Mouse (Mus musculus): ENCODE results near the gene Pitx2. TPM values are rescaled to one million over a fixed set of nuclear protein-coding genes. Genes with fewer than 3 reads are reported as not detected.
A peak's percentile ranks its signal among the peaks of the same experiment; 100 is the strongest.

Pitx2 gene
- polyA plus RNA-seq, 1 experiment from 2014 or later = 11.9 TPM

- no peak overlapping the region for H3K4me3 ChIP-seq (ENCODE audit: low read depth, low read length)
- WGBS = 2% methylated on average over 18 of the region's 18 CpGs
Observed at GRCm38 (mm10) chr3:129205481-129206175, 6.0 kb downstream of the Pitx2 start.

GRCm38 (mm10) chr3:129206776-129207175 lies 7.1 kb downstream of the Pitx2 start:
- Histone ChIP-seq H3K27me3 (ENCODE audit: control insufficient read depth, insufficient read depth, low read length) (peaks cover 95% of the 10 kb centered on the region), H3K9ac (ENCODE audit: low read length) (no peak overlapping the region), H3K27ac (ENCODE audit: low read depth, low read length) (no peak overlapping the region), H3K9me3 (ENCODE audit: control insufficient read depth, low read length) (no peaks in the 10 kb centered on the region), H3K36me3 (ENCODE audit: control insufficient read depth, insufficient read depth, low read length) (no peaks in the 10 kb centered on the region), H3K4me1 (replicated peaks; ENCODE audit: control insufficient read depth, insufficient read depth, low read length) (peaks cover 4% of the 10 kb centered on the region), H3K4me3 (ENCODE audit: low read depth, low read length) (no peak overlapping the region), H3K4me2 (ENCODE audit: low read depth, low read length, severe bottlenecking) (no peak overlapping the region)
- 2% methylated on average over 13 of the region's 13 CpGs for WGBS
- no peak for ATAC-seq (replicated peaks; ENCODE audit: low FRiP score)
- no peak for DNase-seq (ENCODE audit: low spot score)

More at GRCm38 (mm10) chr3:129205481-129206175, 6.0 kb downstream of the Pitx2 start:
- DNase-seq (ENCODE audit: low spot score) (no peak), ATAC-seq (replicated peaks; ENCODE audit: low FRiP score) (no peak)
- Histone ChIP-seq H3K9me3 (ENCODE audit: control insufficient read depth, low read length) (no peaks in the 10 kb centered on the region), H3K4me1 (replicated peaks; ENCODE audit: control insufficient read depth, insufficient read depth, low read length) (peaks cover 4% of the 10 kb centered on the region), H3K4me2 (ENCODE audit: low read depth, low read length, severe bottlenecking) (no peak overlapping the region), H3K27ac (ENCODE audit: low read depth, low read length) (no peak overlapping the region), H3K9ac (ENCODE audit: low read length) (no peak overlapping the region), H3K36me3 (ENCODE audit: control insufficient read depth, insufficient read depth, low read length) (no peaks in the 10 kb centered on the region), H3K27me3 (ENCODE audit: control insufficient read depth, insufficient read depth, low read length) (peaks cover 91% of the 10 kb centered on the region)

GRCm38 (mm10) chr3:129207231-129208030 lies 7.8 kb downstream of the Pitx2 start:
- H3K27ac ChIP-seq (ENCODE audit: low read depth, low read length) = no peak overlapping the region
- H3K9ac ChIP-seq (ENCODE audit: low read length) = no peak overlapping the region
- H3K27me3 ChIP-seq (ENCODE audit: control insufficient read depth, insufficient read depth, low read length) = peaks cover 95% of the 10 kb centered on the region
- no peaks in the 10 kb centered on the region for H3K9me3 ChIP-seq (ENCODE audit: control insufficient read depth, low read length)
- no peak overlapping the region for H3K4me3 ChIP-seq (ENCODE audit: low read depth, low read length)
- 1% methylated on average over 24 of the region's 24 CpGs for WGBS
- H3K4me1 ChIP-seq (replicated peaks; ENCODE audit: control insufficient read depth, insufficient read depth, low read length) = peaks cover 4% of the 10 kb centered on the region
- DNase-seq (ENCODE audit: low spot score) (no peak), ATAC-seq (replicated peaks; ENCODE audit: low FRiP score) (no peak)
- no peak overlapping the region for H3K4me2 ChIP-seq (ENCODE audit: low read depth, low read length, severe bottlenecking)
- H3K36me3 ChIP-seq (ENCODE audit: control insufficient read depth, insufficient read depth, low read length) = no peaks in the 10 kb centered on the region

GRCm38 (mm10) chr3:129208031-129208380 lies 8.3 kb downstream of the Pitx2 start:
- no peak for DNase-seq (ENCODE audit: low spot score)
- H3K27me3 ChIP-seq (ENCODE audit: control insufficient read depth, insufficient read depth, low read length) = peaks cover 95% of the 10 kb centered on the region
- no peak for ATAC-seq (replicated peaks; ENCODE audit: low FRiP score)
- H3K9ac ChIP-seq (ENCODE audit: low read length) = no peak overlapping the region
- H3K4me1 ChIP-seq (replicated peaks; ENCODE audit: control insufficient read depth, insufficient read depth, low read length) = peaks cover 4% of the 10 kb centered on the region
- no peaks in the 10 kb centered on the region for H3K36me3 ChIP-seq (ENCODE audit: control insufficient read depth, insufficient read depth, low read length)
- WGBS = under 1% methylated on average over 7 of the region's 7 CpGs
- no peaks in the 10 kb centered on the region for H3K9me3 ChIP-seq (ENCODE audit: control insufficient read depth, low read length)
- no peak overlapping the region for H3K4me3 ChIP-seq (ENCODE audit: low read depth, low read length)
- no peak overlapping the region for H3K4me2 ChIP-seq (ENCODE audit: low read depth, low read length, severe bottlenecking)
- no peak overlapping the region for H3K27ac ChIP-seq (ENCODE audit: low read depth, low read length)

GRCm38 (mm10) chr3:129208421-129208820 lies 8.7 kb downstream of the Pitx2 start:
- Histone ChIP-seq H3K27ac (ENCODE audit: low read depth, low read length) (no peak overlapping the region), H3K9me3 (ENCODE audit: control insufficient read depth, low read length) (no peaks in the 10 kb centered on the region), H3K4me3 (ENCODE audit: low read depth, low read length) (no peak overlapping the region), H3K4me2 (ENCODE audit: low read depth, low read length, severe bottlenecking) (no peak overlapping the region), H3K27me3 (ENCODE audit: control insufficient read depth, insufficient read depth, low read length) (peaks cover 95% of the 10 kb centered on the region), H3K9ac (ENCODE audit: low read length) (no peak overlapping the region), H3K36me3 (ENCODE audit: control insufficient read depth, insufficient read depth, low read length) (no peaks in the 10 kb centered on the region), H3K4me1 (replicated peaks; ENCODE audit: control insufficient read depth, insufficient read depth, low read length) (peaks cover 4% of the 10 kb centered on the region)
- 3% methylated on average over 10 of the region's 10 CpGs for WGBS
- ATAC-seq (replicated peaks; ENCODE audit: low FRiP score) (no peak), DNase-seq (ENCODE audit: low spot score) (no peak)

GRCm38 (mm10) chr3:129209266-129209665 lies 9.6 kb downstream of the Pitx2 start:
- 4% methylated on average over 4 of the region's 4 CpGs for WGBS
- Histone ChIP-seq H3K4me1 (replicated peaks; ENCODE audit: control insufficient read depth, insufficient read depth, low read length) (peaks cover 6% of the 10 kb centered on the region), H3K36me3 (ENCODE audit: control insufficient read depth, insufficient read depth, low read length) (no peaks in the 10 kb centered on the region), H3K4me2 (ENCODE audit: low read depth, low read length, severe bottlenecking) (no peak overlapping the region), H3K9ac (ENCODE audit: low read length) (no peak overlapping the region), H3K4me3 (ENCODE audit: low read depth, low read length) (no peak overlapping the region), H3K27ac (ENCODE audit: low read depth, low read length) (no peak overlapping the region), H3K9me3 (ENCODE audit: control insufficient read depth, low read length) (no peaks in the 10 kb centered on the region), H3K27me3 (ENCODE audit: control insufficient read depth, insufficient read depth, low read length) (peaks cover 94% of the 10 kb centered on the region)
- DNase-seq (ENCODE audit: low spot score) (no peak), ATAC-seq (replicated peaks; ENCODE audit: low FRiP score) (no peak)

- DNase-seq (ENCODE audit: low spot score) = no peak
- no peak overlapping the region for H3K4me2 ChIP-seq (ENCODE audit: low read depth, low read length, severe bottlenecking)
- H3K9me3 ChIP-seq (ENCODE audit: control insufficient read depth, low read length) = no peaks in the 10 kb centered on the region
- no peak for ATAC-seq (replicated peaks; ENCODE audit: low FRiP score)
- peaks cover 7% of the 10 kb centered on the region for H3K4me1 ChIP-seq (replicated peaks; ENCODE audit: control insufficient read depth, insufficient read depth, low read length)
- WGBS = 1% methylated on average over 4 of the region's 4 CpGs
- H3K27ac ChIP-seq (ENCODE audit: low read depth, low read length) = no peak overlapping the region
- H3K4me3 ChIP-seq (ENCODE audit: low read depth, low read length) = no peak overlapping the region
- H3K36me3 ChIP-seq (ENCODE audit: control insufficient read depth, insufficient read depth, low read length) = no peaks in the 10 kb centered on the region
- H3K27me3 ChIP-seq (ENCODE audit: control insufficient read depth, insufficient read depth, low read length) = peaks cover 91% of the 10 kb centered on the region
- no peak overlapping the region for H3K9ac ChIP-seq (ENCODE audit: low read length)
Observed at GRCm38 (mm10) chr3:129209771-129210170, 10.1 kb downstream of the Pitx2 start.

- ATAC-seq (replicated peaks; ENCODE audit: low FRiP score) = no peak
- H3K4me3 ChIP-seq (ENCODE audit: low read depth, low read length) = no peak overlapping the region
Observed at GRCm38 (mm10) chr3:129212038-129212645, 12.5 kb downstream of the Pitx2 start.

More at GRCm38 (mm10) chr3:129212038-129212645, 12.5 kb downstream of the Pitx2 start:
- Histone ChIP-seq H3K9ac (ENCODE audit: low read length) (no peak overlapping the region), H3K27ac (ENCODE audit: low read depth, low read length) (no peak overlapping the region), H3K27me3 (ENCODE audit: control insufficient read depth, insufficient read depth, low read length) (peaks cover 91% of the 10 kb centered on the region), H3K9me3 (ENCODE audit: control insufficient read depth, low read length) (no peaks in the 10 kb centered on the region), H3K4me2 (ENCODE audit: low read depth, low read length, severe bottlenecking) (no peak overlapping the region), H3K36me3 (ENCODE audit: control insufficient read depth, insufficient read depth, low read length) (no peaks in the 10 kb centered on the region), H3K4me1 (replicated peaks; ENCODE audit: control insufficient read depth, insufficient read depth, low read length) (peaks cover 11% of the 10 kb centered on the region; the same call in 1 of the 2 replicates)
- under 1% methylated on average over 7 of the region's 7 CpGs for WGBS
- peak; percentile 46 for DNase-seq (ENCODE audit: low spot score)
